Mouse (Mus musculus) forebrain, embryonic 15.5 days (tissue): ENCODE data around the gene Plxnb3. TPM values are rescaled to one million over a fixed set of nuclear protein-coding genes. Genes with fewer than 3 reads are reported as not detected.

ENCODE experiments used
- ATAC-seq: fragments of 200-750 bp; cut with Nextera tagmentation; replicated peaks from 2 replicates; pipeline ENCODE4 v1.8.0; 2017; ENCODE audit warnings: mild to moderate bottlenecking, moderate TSS enrichment, moderate library complexity
- H3K27ac ChIP-seq: fragments of 300-500 bp; sonication (generic); replicated peaks from 2 replicates; pipeline ENCODE4 v1.5.1; 2015; ENCODE audit warnings: mild to moderate bottlenecking, inconsistent platforms
- H3K27me3 ChIP-seq: fragments of 300-500 bp; sonication (generic); 2 replicates; pipeline ENCODE4 v1.6.1; 2015; ENCODE audit warnings: inconsistent platforms
- H3K36me3 ChIP-seq: fragments of 300-500 bp; sonication (generic); 2 replicates; pipeline ENCODE4 v1.6.1; 2015; ENCODE audit warnings: mild to moderate bottlenecking, inconsistent platforms
- H3K4me1 ChIP-seq: fragments of 300-500 bp; sonication (generic); 2 replicates; pipeline ENCODE4 v1.6.1; 2015; ENCODE audit warnings: inconsistent platforms
- H3K4me2 ChIP-seq: fragments of 300-500 bp; sonication (generic); replicated peaks from 2 replicates; pipeline ENCODE4 v1.6.1; 2015; ENCODE audit warnings: mild to moderate bottlenecking, inconsistent platforms
- H3K4me3 ChIP-seq: fragments of 300-500 bp; sonication (generic); 2 replicates; pipeline ENCODE4 v1.5.1; 2015; ENCODE audit warnings: mild to moderate bottlenecking, inconsistent platforms
- H3K9ac ChIP-seq: fragments of 300-500 bp; sonication (generic); replicated peaks from 2 replicates; pipeline ENCODE4 v1.6.1; 2015; ENCODE audit warnings: mild to moderate bottlenecking, inconsistent platforms
- H3K9me3 ChIP-seq: fragments of 300-500 bp; sonication (generic); 2 replicates; pipeline ENCODE4 v1.6.1; 2016; ENCODE audit warnings: inconsistent platforms
- WGBS: fragments of 180-500 bp; shearing (Covaris S2); methylation state at CpG from one replicate; pipeline ENCODE4 v1.1.7; 2015; ENCODE audit warnings: mixed read lengths; 5-methylcytosine and 5-hydroxymethylcytosine counted together
- polyA plus RNA-seq: library from polyadenylated mRNA; unstranded; fragments of >200 nt; fragmentation: Nextera tagmentation; extraction: Ambion mirVana; gene quantifications from 2 replicates; pipeline ENCODE4 v1.2.1, GENCODE M21; 2015

Plxnb3 gene
- polyA plus RNA-seq, 1 experiment from 2014 or later, result 0.14 TPM

DNA sequence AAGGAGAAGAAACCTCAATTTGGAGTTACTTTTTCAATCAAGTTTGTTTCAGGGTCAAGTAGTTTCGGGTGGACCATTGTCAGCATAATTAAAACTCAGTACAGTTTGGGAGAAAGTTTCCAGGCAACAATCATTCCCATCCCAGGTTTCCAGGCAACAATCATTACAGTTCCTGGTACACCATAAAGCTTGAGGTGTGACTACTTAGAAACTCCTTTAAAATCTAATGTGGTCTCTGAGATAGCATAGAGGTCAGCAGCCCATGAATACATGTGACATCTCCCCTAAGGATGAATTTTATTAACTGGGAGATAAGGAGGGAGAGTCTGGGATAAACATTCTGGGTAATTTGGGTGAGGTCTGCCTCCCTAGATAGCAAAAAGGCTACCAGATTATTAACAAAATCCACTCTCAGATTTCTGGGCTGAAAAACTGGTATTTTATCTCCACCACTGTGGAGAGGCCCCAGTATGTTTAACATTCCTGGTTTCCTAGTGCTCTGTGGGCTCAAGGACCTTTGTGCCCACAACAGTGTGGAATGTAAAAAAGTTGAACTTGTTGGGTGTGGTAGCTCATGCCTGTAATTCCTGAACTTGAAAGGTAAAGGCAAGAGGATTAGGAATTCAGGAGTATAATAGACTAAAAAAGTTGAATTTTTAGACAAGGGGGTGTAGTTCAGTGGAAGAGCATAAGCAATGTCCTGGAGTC is 12.0 kb upstream of the Plxnb3 start:
- no peak for ATAC-seq
- Histone ChIP-seq H3K27me3 (no peaks in the 10 kb centered on the region), H3K4me2 (no peak overlapping the region), H3K9ac (no peak overlapping the region), H3K9me3 (no peaks in the 10 kb centered on the region), H3K27ac (no peak overlapping the region), H3K4me3 (no peak overlapping the region), H3K4me1 (no peaks in the 10 kb centered on the region), H3K36me3 (no peaks in the 10 kb centered on the region)
- WGBS, result 87% methylated on average over 1 of the region's 1 CpGs

DNA sequence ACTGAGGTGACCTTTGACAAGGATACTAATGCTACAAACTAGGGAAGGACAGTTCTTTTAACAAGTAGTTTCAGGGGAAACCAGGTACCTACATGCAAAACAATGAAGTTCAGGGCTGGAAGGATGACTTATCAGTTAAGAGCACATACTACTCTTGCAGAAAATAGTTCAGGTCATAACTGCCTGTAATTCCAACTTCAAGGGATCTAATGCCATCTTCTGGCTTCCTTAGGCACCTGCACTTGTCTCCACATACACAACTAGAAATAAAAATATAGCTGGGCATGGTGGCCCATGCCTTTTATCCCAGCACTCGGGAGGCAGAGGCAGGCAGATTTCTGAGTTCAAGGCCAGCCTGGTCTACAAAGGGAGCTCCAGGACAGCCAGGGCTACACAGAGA is 7.9 kb upstream of the Plxnb3 start:
- Histone ChIP-seq H3K4me2 (no peak overlapping the region), H3K4me3 (no peak overlapping the region), H3K9me3 (no peaks in the 10 kb centered on the region), H3K36me3 (no peaks in the 10 kb centered on the region), H3K9ac (no peak overlapping the region), H3K4me1 (no peaks in the 10 kb centered on the region), H3K27ac (no peak overlapping the region), H3K27me3 (no peaks in the 10 kb centered on the region)
- ATAC-seq, result no peak
- WGBS, result 100% methylated on average over 1 of the region's 1 CpGs

DNA sequence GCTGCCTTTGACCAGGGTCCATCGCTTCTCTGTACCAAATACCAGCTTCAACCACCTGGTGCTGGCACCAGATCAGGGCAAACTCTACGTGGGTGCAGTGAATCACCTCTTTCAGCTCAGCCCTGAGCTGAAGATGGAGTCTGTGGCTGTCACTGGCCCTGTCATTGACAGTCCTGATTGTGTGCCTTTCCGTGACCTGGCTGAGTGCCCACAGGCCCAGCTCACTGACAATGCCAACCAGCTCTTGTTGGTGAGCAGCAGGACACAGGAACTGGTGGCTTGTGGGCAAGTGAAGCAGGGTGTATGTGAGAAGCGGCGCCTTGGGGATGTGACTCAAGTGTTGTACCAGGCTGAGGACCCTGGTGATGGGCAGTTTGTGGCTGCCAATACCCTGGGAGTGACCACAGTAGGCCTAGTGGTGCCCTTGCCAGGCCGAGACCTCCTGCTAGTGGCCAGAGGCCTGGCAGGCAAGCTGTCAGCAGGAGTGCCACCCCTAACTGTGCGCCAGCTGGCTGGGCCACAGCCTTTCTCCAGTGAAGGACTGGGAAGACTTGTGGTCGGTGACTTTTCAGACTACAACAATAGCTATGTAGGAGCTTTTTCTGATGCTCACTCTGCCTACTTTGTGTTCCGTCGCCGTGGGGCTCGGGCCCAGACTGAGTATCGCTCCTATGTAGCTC is 1.9 kb downstream of the Plxnb3 start:
- H3K27ac ChIP-seq, result no peak overlapping the region
- H3K27me3 ChIP-seq, result no peaks in the 10 kb centered on the region
- no peaks in the 10 kb centered on the region for H3K36me3 ChIP-seq
- H3K4me1 ChIP-seq, result no peaks in the 10 kb centered on the region
- H3K9me3 ChIP-seq, result no peaks in the 10 kb centered on the region
- WGBS, result 80% methylated on average over 13 of the region's 13 CpGs
- no peak overlapping the region for H3K4me2 ChIP-seq
- no peak overlapping the region for H3K4me3 ChIP-seq
- H3K9ac ChIP-seq, result no peak overlapping the region
- no peak for ATAC-seq

DNA sequence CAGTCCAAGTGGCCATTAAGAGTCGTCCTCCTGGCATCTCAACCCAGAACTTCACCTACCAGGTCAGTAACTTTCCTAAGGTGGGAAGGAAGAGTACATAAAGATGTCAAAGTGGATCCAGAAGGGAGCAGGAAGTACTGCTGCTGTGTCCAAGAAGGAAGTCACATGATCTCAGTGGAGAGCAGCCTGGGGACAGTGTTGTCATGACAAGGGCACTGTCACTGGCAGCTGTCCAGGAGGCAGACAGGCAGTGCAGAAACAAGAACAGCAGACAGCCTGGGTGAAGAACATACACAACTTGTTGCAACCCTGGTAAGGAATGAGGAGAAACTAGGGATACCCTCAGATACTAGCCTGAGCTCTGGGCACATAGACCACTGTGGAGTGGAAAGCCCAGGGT is 8.4 kb downstream of the Plxnb3 start:
- Histone ChIP-seq H3K4me2 (no peak overlapping the region), H3K27ac (no peak overlapping the region), H3K9me3 (no peaks in the 10 kb centered on the region), H3K4me3 (no peak overlapping the region), H3K9ac (no peak overlapping the region), H3K4me1 (no peaks in the 10 kb centered on the region), H3K36me3 (no peaks in the 10 kb centered on the region), H3K27me3 (no peaks in the 10 kb centered on the region)
- 83% methylated on average over 1 of the region's 1 CpGs for WGBS
- ATAC-seq, result no peak

DNA sequence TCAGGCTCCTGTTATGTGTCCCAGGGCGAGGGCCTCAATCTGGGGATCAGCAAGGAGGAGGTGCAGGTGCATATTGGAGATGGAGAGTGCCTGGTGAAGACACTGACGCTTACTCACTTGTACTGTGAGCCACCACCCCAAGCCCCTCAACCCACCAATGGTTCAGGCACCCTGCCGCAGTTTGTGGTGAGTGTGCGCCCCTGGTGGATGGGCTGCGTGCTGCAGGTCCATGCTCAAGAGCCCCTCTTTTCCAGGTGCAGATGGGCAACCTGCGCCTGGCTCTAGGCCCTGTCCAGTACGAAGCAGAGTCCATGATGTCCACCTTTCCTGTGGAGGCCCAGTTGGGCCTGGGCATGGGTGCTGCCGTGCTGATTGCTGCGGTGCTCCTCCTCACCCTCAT is 10.4 kb downstream of the Plxnb3 start:
- Histone ChIP-seq H3K36me3 (no peaks in the 10 kb centered on the region), H3K27me3 (no peaks in the 10 kb centered on the region), H3K27ac (no peak overlapping the region), H3K4me1 (no peaks in the 10 kb centered on the region), H3K9me3 (no peaks in the 10 kb centered on the region), H3K4me3 (no peak overlapping the region), H3K9ac (no peak overlapping the region), H3K4me2 (no peak overlapping the region)
- 55% methylated on average over 9 of the region's 9 CpGs for WGBS
- ATAC-seq, result no peak

DNA sequence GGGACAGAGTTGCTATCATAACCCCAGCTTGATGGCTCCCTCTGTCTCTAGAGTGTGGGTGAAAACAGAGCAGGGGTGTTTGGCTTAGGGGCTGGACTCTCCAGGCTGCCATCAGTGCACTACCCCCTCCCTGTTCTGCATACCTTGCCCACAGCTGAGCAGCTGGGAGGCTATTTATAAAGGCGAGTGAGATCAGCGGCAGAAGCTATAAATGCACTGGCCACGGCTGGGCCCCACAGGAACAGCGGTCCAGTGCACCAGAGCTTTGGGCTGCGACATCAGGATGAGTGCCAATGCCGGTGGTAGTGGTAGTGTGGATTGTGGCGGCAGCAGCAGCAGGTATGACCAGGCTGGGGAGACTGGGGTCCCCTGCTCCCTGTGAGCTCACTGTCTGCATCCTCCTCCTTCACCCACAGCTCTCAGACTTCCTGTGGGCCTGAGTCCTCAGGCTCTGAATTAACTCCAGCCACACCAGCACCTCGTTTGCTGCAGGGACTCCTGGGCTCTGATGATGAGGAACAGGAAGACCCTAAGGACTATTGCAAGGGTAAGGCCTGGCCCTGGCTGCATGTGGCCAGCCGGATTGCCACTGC is 17.4 kb downstream of the Plxnb3 start, which contains the start of gene Srpk3:
Srpk3 (plus strand) TSS at position 238 of the 593 bp plus-strand sequence.
- 0 out of 2 replicates have a peak, but pooled peaks have one; percentile 35 for ATAC-seq
- Histone ChIP-seq H3K27ac (no peak within 1 kb of the TSS), H3K9ac (no peak within 1 kb of the TSS), H3K4me2 (no peak within 1 kb of the TSS), H3K36me3 (peaks cover 10% of the 10 kb centered on the region), H3K4me3 (no peak within 1 kb of the TSS), H3K4me1 (no peaks in the 10 kb centered on the region), H3K27me3 (no peaks in the 10 kb centered on the region), H3K9me3 (no peaks in the 10 kb centered on the region)
- 64% methylated on average over 9 of the region's 9 CpGs for WGBS

DNA sequence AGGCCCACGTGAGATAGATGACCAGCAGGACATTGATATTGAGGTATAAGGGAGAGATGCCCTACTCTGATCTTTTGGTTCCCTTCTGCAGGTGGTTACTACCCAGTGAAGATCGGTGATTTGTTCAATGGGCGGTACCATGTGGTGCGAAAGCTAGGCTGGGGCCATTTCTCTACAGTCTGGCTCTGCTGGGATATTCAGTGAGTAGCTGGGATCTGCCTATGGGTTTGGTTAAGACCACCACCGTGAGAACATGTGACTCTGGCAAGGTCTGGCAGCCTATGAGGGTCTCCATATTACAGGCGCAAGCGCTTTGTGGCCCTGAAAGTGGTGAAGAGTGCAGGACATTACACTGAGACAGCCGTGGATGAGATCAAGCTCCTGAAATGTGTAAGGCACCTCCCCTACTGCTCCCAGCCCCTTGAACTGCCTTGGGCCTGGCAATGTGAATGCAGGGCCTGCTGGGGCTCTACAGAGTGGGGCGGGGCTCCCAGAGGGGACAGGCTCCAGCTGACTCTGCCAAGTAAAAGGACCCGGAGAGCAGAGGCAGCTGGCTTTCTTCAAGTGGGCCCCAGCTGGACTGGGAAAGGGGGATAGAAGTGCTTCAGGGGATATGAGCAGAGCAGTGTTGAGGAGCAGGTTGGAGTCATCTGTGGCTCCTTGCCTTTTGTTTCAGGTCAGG is 18.1 kb downstream of the Plxnb3 start:
- Histone ChIP-seq H3K4me3 (no peak overlapping the region), H3K4me2 (no peak overlapping the region), H3K4me1 (no peaks in the 10 kb centered on the region), H3K9ac (no peak overlapping the region), H3K27ac (no peak overlapping the region), H3K36me3 (peaks cover 17% of the 10 kb centered on the region), H3K9me3 (no peaks in the 10 kb centered on the region), H3K27me3 (no peaks in the 10 kb centered on the region)
- WGBS, result 74% methylated on average over 10 of the region's 10 CpGs
- ATAC-seq, result no peak; the same call in 1 of the 2 replicates

DNA sequence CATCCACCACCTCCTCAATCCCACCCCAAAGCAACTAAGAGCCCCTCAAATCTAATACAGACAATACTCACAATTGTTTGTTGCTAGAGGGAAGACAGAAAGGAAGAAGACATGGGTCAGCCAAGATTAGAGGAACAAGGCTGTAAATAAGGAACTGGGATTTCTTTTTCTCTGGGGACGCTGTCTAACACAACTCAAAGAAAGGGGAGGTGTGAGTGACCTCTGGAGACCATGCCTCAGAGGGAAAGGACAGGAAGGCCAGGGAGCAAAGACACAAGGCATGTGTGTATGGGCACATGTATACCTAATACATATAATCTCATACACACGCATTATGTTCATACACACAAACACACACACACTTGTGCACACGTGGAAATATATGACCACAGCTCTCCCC is 25.3 kb downstream of the Plxnb3 start:
- Histone ChIP-seq H3K4me3 (no peak overlapping the region), H3K4me2 (no peak overlapping the region), H3K27me3 (no peaks in the 10 kb centered on the region), H3K4me1 (peaks cover 16% of the 10 kb centered on the region), H3K9me3 (no peaks in the 10 kb centered on the region), H3K27ac (no peak overlapping the region), H3K9ac (no peak overlapping the region), H3K36me3 (peaks cover 26% of the 10 kb centered on the region)
- 92% methylated on average over 3 of the region's 3 CpGs for WGBS
- no peak for ATAC-seq

DNA sequence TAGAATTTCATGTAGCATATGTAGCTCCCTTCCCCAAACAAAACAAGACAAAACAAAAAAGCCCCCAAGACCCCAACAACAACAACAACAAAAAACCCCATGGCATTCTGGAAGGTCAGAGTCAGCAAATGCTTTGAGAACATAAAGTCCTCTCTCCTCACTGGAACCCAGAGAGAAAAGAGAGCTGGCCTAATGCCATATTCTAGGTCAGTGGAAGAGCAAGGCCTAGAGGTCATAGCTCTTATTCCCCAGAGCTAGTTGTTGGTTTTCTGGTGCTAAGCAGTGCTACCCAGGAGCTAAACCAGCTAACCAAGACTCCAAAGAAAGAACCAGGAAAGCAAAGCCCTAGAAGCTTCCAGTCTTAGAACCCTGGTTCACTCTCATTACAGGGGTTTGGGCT is 28.8 kb downstream of the Plxnb3 start:
- H3K9ac ChIP-seq, result peak overlapping the region; percentile 63
- peaks cover 31% of the 10 kb centered on the region for H3K4me1 ChIP-seq
- H3K27ac ChIP-seq, result peak overlapping the region; percentile 91
- no peaks in the 10 kb centered on the region for H3K9me3 ChIP-seq
- peak overlapping the region; percentile 50 for H3K4me2 ChIP-seq
- ATAC-seq, result no peak
- peak overlapping the region; percentile 65 for H3K4me3 ChIP-seq
- no peaks in the 10 kb centered on the region for H3K27me3 ChIP-seq
- H3K36me3 ChIP-seq, result peaks cover 7% of the 10 kb centered on the region; the same call in 1 of the 2 replicates

DNA sequence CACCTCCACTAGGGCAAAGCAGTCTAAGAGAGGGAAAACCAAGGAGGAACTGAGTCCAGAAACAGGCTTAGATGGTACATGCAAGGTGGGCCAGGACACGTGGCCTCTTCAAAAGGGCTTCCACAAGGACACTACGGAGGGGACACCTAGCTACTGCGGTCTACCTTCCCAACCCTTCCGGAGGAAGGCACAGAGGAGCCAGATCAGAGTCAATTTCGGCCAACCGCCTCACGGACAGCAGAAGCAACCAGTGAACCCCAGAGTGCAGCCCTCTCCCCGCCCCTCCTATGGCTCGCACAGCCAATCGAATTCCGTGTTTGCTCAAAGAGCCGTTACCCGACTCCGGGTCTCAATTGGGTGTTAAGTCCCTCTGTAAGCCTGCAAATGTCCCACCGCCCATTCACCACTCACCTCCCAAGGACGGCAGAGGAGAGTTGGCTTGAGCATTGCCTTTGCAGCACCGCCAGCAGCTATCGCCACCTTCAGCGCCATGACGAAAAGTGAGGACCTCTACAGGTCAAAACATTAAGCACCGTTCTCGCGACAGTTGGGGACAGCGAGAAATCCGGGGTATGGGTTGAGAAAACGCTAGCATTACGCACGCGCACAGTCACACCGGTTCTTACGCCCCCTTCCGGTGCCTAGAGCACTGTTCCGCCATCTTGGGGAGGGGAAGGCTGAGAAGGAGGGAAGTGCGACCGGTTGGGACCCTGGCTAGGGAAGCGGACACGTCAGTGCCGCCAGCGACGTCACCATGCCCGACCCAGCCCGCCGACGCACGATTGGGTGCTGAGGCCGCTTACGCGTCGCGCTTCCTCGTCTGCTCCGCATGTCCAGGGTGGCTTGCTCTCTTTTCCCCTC is 29.7 kb downstream of the Plxnb3 start, which contains the start of the genes Idh3g and Ssr4:
Idh3g (minus strand) TSS at position 534 of the 861 bp plus-strand sequence.
Ssr4 (plus strand) TSS at position 665 of the 861 bp plus-strand sequence.
- H3K9me3 ChIP-seq, result no peaks in the 10 kb centered on the region
- peak within 1 kb of the TSS; percentile 65 for H3K4me3 ChIP-seq
- no peaks in the 10 kb centered on the region for H3K27me3 ChIP-seq
- H3K36me3 ChIP-seq, result peaks cover 7% of the 10 kb centered on the region; the same call in 1 of the 2 replicates
- peak within 1 kb of the TSS; percentile 67 for H3K9ac ChIP-seq
- 21% methylated on average over 52 of the region's 52 CpGs for WGBS
- H3K4me2 ChIP-seq, result peak within 1 kb of the TSS; percentile 50
- peak; percentile 97 for ATAC-seq
- H3K27ac ChIP-seq, result peak within 1 kb of the TSS; percentile 91
- H3K4me1 ChIP-seq, result peaks cover 31% of the 10 kb centered on the region

DNA sequence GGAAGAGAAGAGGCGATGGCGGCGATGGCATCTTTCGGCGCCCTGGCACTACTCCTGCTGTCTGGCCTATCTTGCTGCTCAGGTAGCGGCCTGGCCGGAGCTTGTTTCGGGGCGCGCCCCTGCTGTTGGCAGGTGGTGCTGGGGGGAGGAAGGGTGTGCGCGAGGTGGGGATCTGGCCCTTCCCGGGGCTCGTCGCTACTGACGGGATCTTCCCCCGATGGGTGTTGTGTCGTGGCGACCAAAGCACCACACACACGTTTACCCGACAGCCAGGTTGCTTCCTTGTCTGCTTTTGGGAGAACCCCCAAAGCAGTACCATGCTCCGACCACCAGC is 30.3 kb downstream of the Plxnb3 start:
- no peak; the same call in 1 of the 2 replicates for ATAC-seq
- H3K4me1 ChIP-seq, result peaks cover 31% of the 10 kb centered on the region

More for the DNA sequence above, 30.3 kb downstream of the Plxnb3 start:
- Histone ChIP-seq H3K27me3 (no peaks in the 10 kb centered on the region), H3K9me3 (no peaks in the 10 kb centered on the region), H3K27ac (peak overlapping the region; percentile 91), H3K4me3 (peak overlapping the region; percentile 65), H3K36me3 (peaks cover 7% of the 10 kb centered on the region; the same call in 1 of the 2 replicates), H3K4me2 (peak overlapping the region; percentile 50), H3K9ac (peak overlapping the region; percentile 67)
- 33% methylated on average over 22 of the region's 22 CpGs for WGBS
